Mouse (Mus musculus) T-helper 2 cell (primary cell): Measurements from ENCODE around the gene Cryzl1.

Experiments used
- in situ Hi-C: fragments of 300-600 bp; cut with MboI, MseI; formaldehyde crosslinking; loops from one replicate; pipeline ENCODE4 v1.15.1; 2025; ENCODE audit warnings: high pct_unique_total_duplicates

The Cryzl1 gene

DNA sequence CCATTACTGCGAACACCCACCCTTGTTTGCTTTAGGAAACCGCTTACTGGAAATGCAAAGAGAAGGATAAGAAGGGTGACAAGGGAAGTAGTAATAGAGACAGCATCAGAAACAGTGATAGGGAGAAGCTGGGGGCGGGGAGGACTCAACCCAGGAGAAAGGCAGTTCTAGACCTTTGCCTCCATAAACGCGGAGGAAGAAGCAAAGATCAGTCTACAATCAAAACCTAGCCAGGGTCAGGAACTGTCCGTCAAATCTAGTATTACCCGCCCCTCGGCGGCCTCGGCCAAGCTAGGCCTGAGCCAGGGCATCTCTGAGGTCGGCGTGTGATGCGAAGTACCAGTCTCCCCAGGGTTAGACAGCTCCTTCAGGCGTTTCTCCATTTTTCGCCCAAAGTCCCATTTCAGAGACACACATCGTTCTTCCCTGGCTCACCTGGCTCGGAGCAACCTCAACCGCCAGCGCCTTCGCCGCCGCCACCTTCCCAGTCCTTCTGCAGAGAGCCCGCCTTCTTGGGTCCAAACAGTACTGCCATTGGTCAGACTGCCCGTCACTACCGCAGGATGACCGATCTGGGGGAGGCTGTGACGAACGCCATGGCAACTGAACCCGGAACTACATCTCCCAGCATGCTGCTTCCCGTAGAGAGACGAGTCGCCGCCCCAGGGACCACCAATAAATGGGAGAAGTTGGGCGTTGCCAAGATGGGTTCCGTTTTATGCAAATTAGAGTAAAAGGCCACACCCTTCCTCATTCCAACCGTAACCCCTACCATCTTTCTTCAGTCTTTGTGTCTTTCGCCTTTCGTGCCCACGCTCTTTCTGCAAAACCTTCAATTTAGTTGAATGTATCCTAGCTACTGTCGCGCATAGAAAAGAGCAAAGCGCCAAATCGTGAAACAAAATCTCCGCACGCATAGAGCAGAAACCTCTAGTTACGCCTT is at the start of gene Cryzl1:
Gene Cryzl1, minus strand, starts transcription at position 853 of the 943 bp plus-strand sequence.
- in situ Hi-C loops, result no loop called here

- in situ Hi-C loops, result loop anchor here (10.0 kb wide), 1 partner anchor 1892 kb away; no protein-coding TSS in a partner anchor
These were observed 43.8 kb upstream of the Cryzl1 start for GRCm38 (mm10) chr16:91772586-91772985.

DNA sequence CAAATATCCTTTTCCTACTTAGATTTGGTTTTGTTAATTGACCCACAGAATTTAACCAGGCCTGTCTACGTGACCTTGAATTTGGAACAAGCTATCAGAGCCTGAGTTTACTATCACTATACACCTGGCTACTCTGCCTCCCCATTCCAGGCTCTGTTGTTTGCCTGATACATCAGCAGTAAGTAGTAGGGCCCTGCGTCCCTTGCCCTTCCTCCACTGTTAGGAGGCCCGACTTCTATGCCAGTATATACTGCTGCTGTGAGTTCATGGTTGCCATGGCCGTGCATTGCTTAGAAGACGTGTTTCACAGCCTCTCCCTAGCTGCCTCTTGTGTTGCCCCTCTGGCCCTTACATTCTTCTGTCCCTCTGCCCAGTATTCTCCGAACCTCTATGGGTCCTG is 42.6 kb upstream of the Cryzl1 start:
- in situ Hi-C loops, result loop anchor here (10.0 kb wide), 1 partner anchor 1893 kb away; no protein-coding TSS in a partner anchor

- in situ Hi-C loops, result loop anchor here (10.0 kb wide), 1 partner anchor 1894 kb away; no protein-coding TSS in a partner anchor
These were observed 41.9 kb upstream of the Cryzl1 start for GRCm38 (mm10) chr16:91770662-91771061.

GRCm38 (mm10) chr16:91769911-91770310 is 41.1 kb upstream of the Cryzl1 start:
- in situ Hi-C loops, result loop anchor here (10.0 kb wide), 2 partner anchors 1275 to 1895 kb away; no protein-coding TSS in a partner anchor

GRCm38 (mm10) chr16:91768586-91768985 is 39.8 kb upstream of the Cryzl1 start:
- in situ Hi-C loops, result loop anchor here (10.0 kb wide), 1 partner anchor 1274 kb away; no protein-coding TSS in a partner anchor

GRCm38 (mm10) chr16:91767165-91767701 is 38.5 kb upstream of the Cryzl1 start:
- in situ Hi-C loops, result loop anchor here (10.0 kb wide), 1 partner anchor 1272 kb away; no protein-coding TSS in a partner anchor

DNA sequence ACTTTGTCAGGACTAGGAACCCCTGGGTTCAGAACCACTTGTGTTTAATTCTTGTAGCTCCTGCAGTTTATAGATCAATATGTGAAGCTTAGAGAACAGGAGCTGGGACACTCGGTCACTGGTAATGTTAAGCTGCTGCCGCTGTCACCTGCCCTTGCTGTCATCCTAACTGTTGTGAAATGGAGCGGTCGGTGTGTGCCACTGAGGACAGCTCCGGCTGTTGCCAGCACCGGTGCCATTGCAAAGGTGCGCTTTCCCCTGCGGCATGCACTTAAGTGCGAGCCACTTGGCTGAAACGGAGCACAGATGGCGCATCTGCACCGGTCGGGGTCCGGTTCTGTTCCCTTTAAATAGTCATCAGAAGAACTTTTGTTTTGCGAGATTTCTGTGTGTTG is 37.0 kb upstream of the Cryzl1 start:
- in situ Hi-C loops, result loop anchor here (10.0 kb wide), 1 partner anchor 1271 kb away; no protein-coding TSS in a partner anchor

GRCm38 (mm10) chr16:91765121-91765815 is 36.5 kb upstream of the Cryzl1 start:
- in situ Hi-C loops, result loop anchor here (10.0 kb wide), 1 partner anchor 1270 kb away; no protein-coding TSS in a partner anchor

DNA sequence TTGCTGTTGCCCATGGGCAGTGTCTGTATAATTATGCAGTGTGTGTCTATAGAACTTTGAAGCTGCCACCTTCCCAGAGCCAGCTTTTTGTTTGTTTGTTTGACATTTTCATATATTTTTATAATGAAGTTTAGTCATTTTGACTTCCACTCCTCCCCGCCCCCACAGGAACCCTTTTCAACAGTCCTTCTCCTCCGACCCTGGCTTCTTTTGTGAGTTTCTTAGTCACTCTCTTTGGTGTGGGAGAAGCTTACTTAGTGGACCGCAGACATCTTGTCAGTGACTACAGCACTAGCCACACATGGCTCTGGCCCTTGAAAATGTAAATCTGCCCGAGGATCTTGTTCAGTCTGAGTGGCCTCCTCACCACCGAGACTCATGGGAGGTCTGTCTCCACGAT is 35.6 kb upstream of the Cryzl1 start:
- in situ Hi-C loops, result loop anchor here (10.0 kb wide), 1 partner anchor 1270 kb away; no protein-coding TSS in a partner anchor

DNA sequence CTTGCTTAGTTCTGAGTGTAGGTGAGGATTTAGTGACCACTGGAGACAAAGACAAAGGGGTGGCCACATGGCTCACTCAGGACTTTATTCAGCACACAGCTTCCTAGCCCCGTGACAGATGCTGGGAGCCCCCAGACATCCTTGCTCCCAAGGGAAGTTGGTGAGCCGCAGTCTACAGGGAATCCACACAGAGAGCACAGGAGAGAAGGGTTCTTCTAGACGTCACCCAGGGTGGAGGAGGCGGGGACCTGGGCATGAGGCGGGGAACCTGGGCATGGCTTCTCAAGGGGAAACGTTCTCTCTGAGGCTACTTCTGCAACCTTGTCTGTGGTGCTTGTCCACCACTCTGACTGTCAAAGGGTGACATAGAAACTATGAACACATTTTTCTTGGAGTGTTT is 35.2 kb upstream of the Cryzl1 start:
- in situ Hi-C loops, result loop anchor here (10.0 kb wide), 1 partner anchor 1269 kb away; no protein-coding TSS in a partner anchor

DNA sequence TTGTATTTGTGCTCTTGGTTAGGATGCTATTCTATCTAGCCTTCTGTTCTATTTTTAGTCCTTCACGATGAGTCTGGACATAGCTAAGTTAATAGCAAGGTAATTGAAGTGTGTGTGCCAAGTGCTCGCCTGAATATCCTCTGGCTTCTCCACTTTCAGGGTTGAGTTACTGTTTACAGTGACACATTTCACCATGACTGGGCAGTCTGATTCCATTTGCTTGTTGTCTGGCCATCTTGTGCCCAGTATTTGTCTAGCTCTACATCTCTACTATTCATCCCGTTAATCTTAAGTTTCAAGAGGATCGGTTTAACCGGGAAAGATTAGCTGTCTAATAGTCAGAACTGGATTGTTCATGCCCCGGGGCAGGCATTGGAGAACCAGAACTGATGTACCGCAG is 33.7 kb upstream of the Cryzl1 start:
- in situ Hi-C loops, result loop anchor here (10.0 kb wide), 1 partner anchor 1268 kb away; no protein-coding TSS in a partner anchor

DNA sequence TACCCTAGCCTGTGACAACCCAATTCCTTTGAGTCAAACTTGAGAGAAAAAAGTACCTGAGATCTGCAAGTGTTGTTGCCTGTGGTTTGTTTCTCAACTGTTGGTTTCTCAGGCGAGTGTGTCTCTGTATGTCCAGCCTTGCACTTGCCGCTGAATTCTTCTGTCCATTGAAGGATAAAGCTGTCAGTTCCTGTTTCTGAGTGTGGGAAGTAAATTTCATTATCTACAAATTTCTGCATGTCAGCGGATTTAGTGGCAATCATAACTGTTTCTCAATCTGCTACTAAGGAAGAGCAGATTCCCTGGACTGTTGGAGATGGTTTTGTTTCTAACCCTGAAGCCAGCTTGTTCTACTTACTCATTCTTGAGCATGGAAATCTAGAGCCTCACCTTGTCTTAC is 33.0 kb upstream of the Cryzl1 start:
- in situ Hi-C loops, result loop anchor here (10.0 kb wide), 1 partner anchor 1267 kb away; no protein-coding TSS in a partner anchor

- in situ Hi-C loops, result loop anchor here (10.0 kb wide), 1 partner anchor 1266 kb away; no protein-coding TSS in a partner anchor
These were observed 32.4 kb upstream of the Cryzl1 start for GRCm38 (mm10) chr16:91761202-91761601.

- in situ Hi-C loops, result no loop called here
These were observed 26.2 kb upstream of the Cryzl1 start for GRCm38 (mm10) chr16:91754957-91755356.

GRCm38 (mm10) chr16:91753611-91754010 is 24.8 kb upstream of the Cryzl1 start:
- in situ Hi-C loops, result no loop called here

GRCm38 (mm10) chr16:91751644-91752385 is 23.0 kb upstream of the Cryzl1 start:
- in situ Hi-C loops, result no loop called here

GRCm38 (mm10) chr16:91747567-91747966 is 18.8 kb upstream of the Cryzl1 start:
- in situ Hi-C loops, result no loop called here

- in situ Hi-C loops, result no loop called here
These were observed 17.6 kb upstream of the Cryzl1 start for GRCm38 (mm10) chr16:91746101-91746950.

- in situ Hi-C loops, result no loop called here
These were observed 14.3 kb upstream of the Cryzl1 start for GRCm38 (mm10) chr16:91743055-91743454.
